Comparison of ENCODE assay signal across 2 mouse cellular contexts in genomic region chr17:28358576-28359261, GRCm38 (mm10). TPM values are rescaled to one million over a fixed set of nuclear protein-coding genes. Genes with fewer than 3 reads are reported as not detected.
"Had no signal": no experiment of that assay in that cellular context is flagged by ENCODE, and none has a peak within 500 bp of the region (broad histone marks: within the 10 kb centered on the region; RNA-seq: fewer than 3 reads in every experiment).

No protein-coding gene starts in this region.

RNA-seq across cellular contexts. Expression of gene Tulp1, which starts 6.3 kb away (rescaled TPM):
- polyA plus RNA-seq: macrophage, myocyte had no signal

RNA-seq across cellular contexts. Expression of gene Tead3, which starts 8.1 kb away (rescaled TPM):
- polyA plus RNA-seq: macrophage had no signal
